Mouse (Mus musculus) erythroblast, embryonic 14.5 days (primary cell): ENCODE data around the gene Polr1d.

Source experiments
- GATA1 ChIP-seq: IDR thresholded peaks from 2 replicates; pipeline ENCODE4 v1.6.1; 2012; ENCODE audit warnings: low read length, inconsistent platforms, mixed read lengths
- TAL1 ChIP-seq: IDR thresholded peaks from 3 replicates; pipeline ENCODE4 v1.6.1; 2012; ENCODE audit warnings: low read length, inconsistent platforms, mixed read lengths

DNA sequence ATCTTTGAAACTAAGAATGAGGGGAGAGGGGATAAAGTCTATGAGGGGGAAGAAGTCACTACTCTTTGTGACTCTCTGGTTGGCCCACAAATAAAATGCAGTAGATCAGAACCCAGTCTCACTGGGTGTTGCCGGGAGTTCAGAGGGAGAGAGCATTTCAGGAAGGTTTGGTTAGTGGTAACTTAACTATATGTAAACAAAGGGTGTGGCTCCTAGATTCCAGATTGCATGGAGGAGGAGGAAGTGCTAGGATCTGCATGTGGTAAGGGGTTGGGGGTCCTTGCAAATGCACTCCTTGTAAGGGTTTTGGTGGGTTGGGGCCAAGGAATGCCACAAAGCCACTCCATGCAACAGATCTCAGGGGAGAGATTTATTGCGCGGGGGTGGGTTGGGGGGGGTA is 79.5 kb downstream of the Polr1d start:
- TF ChIP-seq GATA1 (no peak), TAL1 (no peak)
